Mouse (Mus musculus) left cerebral cortex, postnatal 36 days (tissue): ENCODE data around the gene Prrg3. TPM values are rescaled to one million over a fixed set of nuclear protein-coding genes. Genes with fewer than 3 reads are reported as not detected.
"Not testable (repeated sequence)": the region's sequence is repeated elsewhere in the genome, so short reads cannot be mapped to it uniquely, and the experiment has no call there.

ENCODE experiments used
- DNase-seq, 2 experiments: peaks; one replicate each; pipeline ENCODE4 v3.0.0; 2021 to 2022; ENCODE audit warnings: low spot score in 2 of 2, mixed read lengths in 1 of 2
- intact Hi-C: fragments of 180-260 bp; cut with DNase I; formaldehyde crosslinking; loops from one replicate; pipeline ENCODE4 v1.15.1; 2025
- total RNA-seq, 2 experiments: library from RNA; stranded (reverse); gene quantifications; 2 replicates each; pipeline ENCODE4 v1.2.3; 2021

Prrg3 gene
- total RNA-seq, result 10 to 100 TPM; 34.9 to 35.1 TPM

- peak; percentile 27 to 37 for DNase-seq
- intact Hi-C loops, result no loop called here
Observed at GRCm38 (mm10) chrX:71962073-71963051, at the start of gene Prrg3. Prrg3 (plus strand) TSS chrX:71962624.

GRCm38 (mm10) chrX:71946631-71947030 is 15.8 kb upstream of the Prrg3 start:
- intact Hi-C loops, result loop anchor here (2.0 kb wide), 1 partner anchor 298 kb away; no protein-coding TSS in a partner anchor
- peak in 1 of 2 experiments; percentile 18 for DNase-seq

GRCm38 (mm10) chrX:71958366-71958765 is 4.1 kb upstream of the Prrg3 start:
- no peak for DNase-seq
- intact Hi-C loops, result no loop called here

GRCm38 (mm10) chrX:71963275-71963912 is 970 bp downstream of the Prrg3 start:
- peak in 1 of 2 experiments; percentile 8 for DNase-seq

GRCm38 (mm10) chrX:71968216-71968615 is 5.8 kb downstream of the Prrg3 start:
- no peak for DNase-seq
- intact Hi-C loops, result no loop called here

More at GRCm38 (mm10) chrX:71963275-71963912, 970 bp downstream of the Prrg3 start:
- intact Hi-C loops, result no loop called here

- peak; percentile 28 to 55 for DNase-seq
Observed at GRCm38 (mm10) chrX:71968816-71969215, 6.4 kb downstream of the Prrg3 start.

GRCm38 (mm10) chrX:71971325-71971724 is 8.9 kb downstream of the Prrg3 start:
- no peak for DNase-seq

More at GRCm38 (mm10) chrX:71968816-71969215, 6.4 kb downstream of the Prrg3 start:
- intact Hi-C loops, result no loop called here

GRCm38 (mm10) chrX:71972686-71973085 is 10.3 kb downstream of the Prrg3 start, which contains the start of gene Fate1:
Fate1 (plus strand) TSS chrX:71972986.
- no peak for DNase-seq
- intact Hi-C loops, result no loop called here

More at GRCm38 (mm10) chrX:71971325-71971724, 8.9 kb downstream of the Prrg3 start:
- intact Hi-C loops, result no loop called here

- intact Hi-C loops, DNase-seq: not testable (repeated sequence)
Observed at GRCm38 (mm10) chrX:71977681-71978080, 15.3 kb downstream of the Prrg3 start.

- intact Hi-C loops, result no loop called here
Observed at GRCm38 (mm10) chrX:71980443-71980842, 18.0 kb downstream of the Prrg3 start.

GRCm38 (mm10) chrX:71981322-71981721 is 18.9 kb downstream of the Prrg3 start:
- DNase-seq, result no peak
- intact Hi-C loops, result no loop called here

More at GRCm38 (mm10) chrX:71980443-71980842, 18.0 kb downstream of the Prrg3 start:
- DNase-seq, result no peak

GRCm38 (mm10) chrX:71983205-71983604 is 20.8 kb downstream of the Prrg3 start:
- no peak for DNase-seq
- intact Hi-C loops, result no loop called here

GRCm38 (mm10) chrX:71983775-71984174 is 21.4 kb downstream of the Prrg3 start:
- intact Hi-C loops, result no loop called here

GRCm38 (mm10) chrX:71991549-71991948 is 29.1 kb downstream of the Prrg3 start, which contains the start of gene Cnga2:
Cnga2 (plus strand) TSS chrX:71991849.
- DNase-seq, result no peak
- intact Hi-C loops, result no loop called here

More at GRCm38 (mm10) chrX:71983775-71984174, 21.4 kb downstream of the Prrg3 start:
- DNase-seq, result no peak

- DNase-seq, result no peak
- intact Hi-C loops, result no loop called here
Observed at GRCm38 (mm10) chrX:71995972-71996371, 33.5 kb downstream of the Prrg3 start.

GRCm38 (mm10) chrX:72009930-72010329 is 47.5 kb downstream of the Prrg3 start:
- DNase-seq, result no peak
- intact Hi-C loops, result no loop called here

- intact Hi-C loops, result loop anchor here (2.0 kb wide), 1 partner anchor 807 kb away; no protein-coding TSS in a partner anchor
- peak; percentile 29 to 42 for DNase-seq
Observed at GRCm38 (mm10) chrX:72012236-72012635, 49.8 kb downstream of the Prrg3 start.

- DNase-seq, result peak; percentile 11 to 38
- intact Hi-C loops, result loop anchor here (2.0 kb wide), 1 partner anchor 806 kb away; no protein-coding TSS in a partner anchor
Observed at GRCm38 (mm10) chrX:72012804-72013203, 50.4 kb downstream of the Prrg3 start.

- DNase-seq, result no peak
- intact Hi-C loops, result no loop called here
Observed at GRCm38 (mm10) chrX:72022241-72022640, 59.8 kb downstream of the Prrg3 start.
